Mouse (Mus musculus): ENCODE results near the gene Rnaset2a. TPM values are rescaled to one million over a fixed set of nuclear protein-coding genes. Genes with fewer than 3 reads are reported as not detected.
"Not testable (repeated sequence)": the region's sequence is repeated elsewhere in the genome, so short reads cannot be mapped to it uniquely, and the experiment has no call there.

The Rnaset2a gene
- polyA plus RNA-seq, 1 experiment from 2014 or later: 15.5 TPM

- H3K4me3 ChIP-seq (ENCODE audit: low read depth, low read length); ATAC-seq (ENCODE audit: insufficient read depth, low FRiP score, low TSS enrichment); H3K4me1 ChIP-seq (ENCODE audit: control insufficient read depth, insufficient read depth, low read length); DNase-seq (ENCODE audit: low spot score); H3K9me3 ChIP-seq (ENCODE audit: control insufficient read depth, low read length); H3K4me2 ChIP-seq (ENCODE audit: low read depth); H3K27me3 ChIP-seq (ENCODE audit: control insufficient read depth, insufficient read depth, low read length); H3K27ac ChIP-seq (ENCODE audit: low read depth, low read length); H3K36me3 ChIP-seq (ENCODE audit: control insufficient read depth, insufficient read depth, low read length); H3K9ac ChIP-seq (ENCODE audit: low read length): not testable (repeated sequence)
- WGBS: 85% methylated on average over 7 of the region's 7 CpGs
These were observed 7.1 kb upstream of the Rnaset2a start for GRCm38 (mm10) chr17:8155010-8155409.

DNA sequence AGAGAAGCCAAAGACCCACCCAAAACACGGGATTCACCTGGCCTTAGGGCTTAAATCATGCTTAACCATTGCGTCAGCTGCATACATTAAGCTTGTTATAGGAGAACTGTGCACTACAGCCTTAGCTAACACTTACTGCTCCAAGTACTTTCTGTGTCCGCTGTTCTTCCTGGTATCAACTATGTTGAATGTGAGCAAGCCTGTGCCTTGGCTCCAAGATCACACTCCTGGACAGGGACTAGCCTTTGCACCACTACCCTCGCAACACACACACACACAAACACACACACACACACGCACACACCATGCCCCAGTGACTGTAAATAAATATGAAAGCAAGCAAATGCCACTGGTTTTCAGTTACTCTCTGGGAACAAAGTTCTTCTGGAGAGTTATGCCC lies 966 bp downstream of the Rnaset2a start:
- H3K9ac ChIP-seq (ENCODE audit: low read length); DNase-seq (ENCODE audit: low spot score); H3K36me3 ChIP-seq (ENCODE audit: control insufficient read depth, insufficient read depth, low read length); H3K27ac ChIP-seq (ENCODE audit: low read depth, low read length); H3K4me1 ChIP-seq (ENCODE audit: control insufficient read depth, insufficient read depth, low read length); H3K9me3 ChIP-seq (ENCODE audit: control insufficient read depth, low read length); ATAC-seq (ENCODE audit: insufficient read depth, low FRiP score, low TSS enrichment); H3K27me3 ChIP-seq (ENCODE audit: control insufficient read depth, insufficient read depth, low read length): not testable (repeated sequence)
- Histone ChIP-seq H3K4me2 (ENCODE audit: low read depth) (peak overlapping the region; percentile 40), H3K4me3 (ENCODE audit: low read depth, low read length) (peak overlapping the region; percentile 46)
- WGBS: 11% methylated on average over 4 of the region's 5 CpGs

GRCm38 (mm10) chr17:8143802-8144673 lies 3.9 kb downstream of the Rnaset2a start:
- 74% methylated on average over 10 of the region's 14 CpGs for WGBS
- not testable (repeated sequence) for DNase-seq (ENCODE audit: low spot score); H3K27me3 ChIP-seq (ENCODE audit: control insufficient read depth, insufficient read depth, low read length)

GRCm38 (mm10) chr17:8140210-8140609 lies 7.7 kb downstream of the Rnaset2a start:
- H3K27me3 ChIP-seq (ENCODE audit: control insufficient read depth, insufficient read depth, low read length); H3K4me3 ChIP-seq (ENCODE audit: low read depth, low read length); H3K36me3 ChIP-seq (ENCODE audit: control insufficient read depth, insufficient read depth, low read length); H3K27ac ChIP-seq (ENCODE audit: low read depth, low read length); H3K4me2 ChIP-seq (ENCODE audit: low read depth); H3K9ac ChIP-seq (ENCODE audit: low read length); DNase-seq (ENCODE audit: low spot score); H3K9me3 ChIP-seq (ENCODE audit: control insufficient read depth, low read length); ATAC-seq (ENCODE audit: insufficient read depth, low FRiP score, low TSS enrichment); H3K4me1 ChIP-seq (ENCODE audit: control insufficient read depth, insufficient read depth, low read length): not testable (repeated sequence)
- WGBS: 90% methylated on average over 3 of the region's 3 CpGs

More at GRCm38 (mm10) chr17:8143802-8144673, 3.9 kb downstream of the Rnaset2a start:
- H3K36me3 ChIP-seq (ENCODE audit: control insufficient read depth, insufficient read depth, low read length); H3K4me1 ChIP-seq (ENCODE audit: control insufficient read depth, insufficient read depth, low read length); H3K4me2 ChIP-seq (ENCODE audit: low read depth); H3K27ac ChIP-seq (ENCODE audit: low read depth, low read length); ATAC-seq (ENCODE audit: insufficient read depth, low FRiP score, low TSS enrichment); H3K9ac ChIP-seq (ENCODE audit: low read length); H3K9me3 ChIP-seq (ENCODE audit: control insufficient read depth, low read length); H3K4me3 ChIP-seq (ENCODE audit: low read depth, low read length): not testable (repeated sequence)

DNA sequence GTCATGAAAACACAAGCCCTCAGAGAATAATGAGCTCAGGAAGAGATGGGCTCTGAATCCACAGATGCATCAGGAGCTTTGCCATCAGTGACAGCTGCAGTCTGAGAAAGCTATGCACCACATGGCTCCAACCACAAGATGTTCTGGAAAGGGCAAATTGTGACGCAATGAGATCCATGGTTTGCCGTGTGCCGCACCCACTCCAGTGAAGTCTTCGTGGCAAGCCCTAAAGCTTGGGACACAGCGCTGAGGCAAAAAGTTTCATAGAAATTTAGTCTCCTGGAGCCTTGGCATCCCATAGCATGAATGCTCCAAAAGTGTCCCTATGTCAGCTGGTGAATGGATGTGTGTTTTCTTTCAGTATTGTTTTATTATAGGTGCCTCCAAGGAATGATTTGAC lies 9.8 kb downstream of the Rnaset2a start:
- not testable (repeated sequence) for DNase-seq (ENCODE audit: low spot score); H3K36me3 ChIP-seq (ENCODE audit: control insufficient read depth, insufficient read depth, low read length); H3K9me3 ChIP-seq (ENCODE audit: control insufficient read depth, low read length); H3K4me1 ChIP-seq (ENCODE audit: control insufficient read depth, insufficient read depth, low read length); H3K4me3 ChIP-seq (ENCODE audit: low read depth, low read length); H3K27ac ChIP-seq (ENCODE audit: low read depth, low read length); H3K4me2 ChIP-seq (ENCODE audit: low read depth); H3K9ac ChIP-seq (ENCODE audit: low read length); ATAC-seq (ENCODE audit: insufficient read depth, low FRiP score, low TSS enrichment); H3K27me3 ChIP-seq (ENCODE audit: control insufficient read depth, insufficient read depth, low read length)
- 96% methylated on average over 5 of the region's 5 CpGs for WGBS

GRCm38 (mm10) chr17:8130849-8131248 lies 17.0 kb downstream of the Rnaset2a start:
- H3K4me2 ChIP-seq (ENCODE audit: low read depth): not testable (repeated sequence)
- WGBS: no CpG with 5 or more reads among the region's 6 CpGs

GRCm38 (mm10) chr17:8129578-8129977 lies 18.3 kb downstream of the Rnaset2a start:
- ATAC-seq (ENCODE audit: insufficient read depth, low FRiP score, low TSS enrichment); H3K36me3 ChIP-seq (ENCODE audit: control insufficient read depth, insufficient read depth, low read length); H3K4me2 ChIP-seq (ENCODE audit: low read depth); H3K27me3 ChIP-seq (ENCODE audit: control insufficient read depth, insufficient read depth, low read length); H3K9ac ChIP-seq (ENCODE audit: low read length); H3K4me1 ChIP-seq (ENCODE audit: control insufficient read depth, insufficient read depth, low read length); DNase-seq (ENCODE audit: low spot score); H3K4me3 ChIP-seq (ENCODE audit: low read depth, low read length); H3K27ac ChIP-seq (ENCODE audit: low read depth, low read length); H3K9me3 ChIP-seq (ENCODE audit: control insufficient read depth, low read length): not testable (repeated sequence)
- 94% methylated on average over 9 of the region's 9 CpGs for WGBS

More at GRCm38 (mm10) chr17:8130849-8131248, 17.0 kb downstream of the Rnaset2a start:
- H3K4me3 ChIP-seq (ENCODE audit: low read depth, low read length); H3K4me1 ChIP-seq (ENCODE audit: control insufficient read depth, insufficient read depth, low read length); DNase-seq (ENCODE audit: low spot score); ATAC-seq (ENCODE audit: insufficient read depth, low FRiP score, low TSS enrichment); H3K27me3 ChIP-seq (ENCODE audit: control insufficient read depth, insufficient read depth, low read length); H3K36me3 ChIP-seq (ENCODE audit: control insufficient read depth, insufficient read depth, low read length); H3K9ac ChIP-seq (ENCODE audit: low read length); H3K27ac ChIP-seq (ENCODE audit: low read depth, low read length); H3K9me3 ChIP-seq (ENCODE audit: control insufficient read depth, low read length): not testable (repeated sequence)

DNA sequence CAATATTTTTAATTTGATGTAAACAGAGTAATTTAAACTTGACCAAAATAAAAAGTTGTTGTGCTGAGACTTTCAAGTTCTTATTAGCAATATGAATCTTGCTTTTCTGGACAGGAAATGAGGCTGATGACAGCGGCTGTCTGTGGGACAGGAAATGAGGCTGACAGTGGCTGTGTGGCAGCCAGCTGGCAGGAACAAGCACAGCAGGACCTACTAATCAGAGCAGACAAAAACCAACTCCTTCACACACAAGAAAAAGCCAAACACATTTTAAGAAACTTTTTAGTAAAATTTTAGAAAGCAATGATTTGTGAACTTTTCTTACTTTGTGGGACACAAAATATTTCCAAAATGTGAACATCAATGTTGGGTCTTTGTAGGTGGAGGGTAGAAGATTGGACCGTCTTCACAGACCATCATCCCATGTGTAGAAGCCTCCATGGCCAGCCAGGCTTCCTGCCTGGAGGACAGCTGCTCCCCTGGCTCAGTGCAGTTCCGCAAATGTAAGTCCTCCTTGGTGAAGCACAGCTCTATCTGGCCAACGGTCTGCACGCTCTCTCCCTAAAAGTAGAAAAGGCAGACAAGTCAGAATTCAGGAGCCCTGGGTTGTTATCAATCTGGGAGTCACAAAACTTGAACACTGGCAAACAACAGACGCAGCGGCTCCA lies 19.4 kb downstream of the Rnaset2a start:
- not testable (repeated sequence) for ATAC-seq (ENCODE audit: insufficient read depth, low FRiP score, low TSS enrichment); DNase-seq (ENCODE audit: low spot score); H3K4me1 ChIP-seq (ENCODE audit: control insufficient read depth, insufficient read depth, low read length); H3K9ac ChIP-seq (ENCODE audit: low read length); H3K4me2 ChIP-seq (ENCODE audit: low read depth); H3K27ac ChIP-seq (ENCODE audit: low read depth, low read length); H3K4me3 ChIP-seq (ENCODE audit: low read depth, low read length); H3K27me3 ChIP-seq (ENCODE audit: control insufficient read depth, insufficient read depth, low read length); H3K36me3 ChIP-seq (ENCODE audit: control insufficient read depth, insufficient read depth, low read length); H3K9me3 ChIP-seq (ENCODE audit: control insufficient read depth, low read length)
- 86% methylated on average over 1 of the region's 7 CpGs for WGBS
